Mouse (Mus musculus) kidney, embryonic 16.5 days (tissue): ENCODE measurements at regions not wholly inside any gene's neighbourhood (a gene's known extent, or its start where the extent isn't known, plus 50 kb on each side); places are given as distances from the start of the nearest gene placed in this dataset.

Experiments
- ATAC-seq: fragments of 200-750 bp; cut with Nextera tagmentation; 2 replicates; pipeline ENCODE4 v1.8.0; 2017; ENCODE audit warnings: moderate TSS enrichment; ENCODE audit not compliant: low FRiP score, low TSS enrichment
- H3K27ac ChIP-seq: fragments of 300-500 bp; sonication (generic); 2 replicates; pipeline ENCODE4 v1.5.1; 2014; ENCODE audit warnings: low read length
- H3K27me3 ChIP-seq: fragments of 300-500 bp; sonication (generic); 2 replicates; pipeline ENCODE4 v1.6.1; 2014; ENCODE audit warnings: low read length, control low read depth, mixed read lengths; ENCODE audit not compliant: insufficient read depth
- H3K36me3 ChIP-seq: fragments of 300-500 bp; sonication (generic); 2 replicates; pipeline ENCODE4 v1.6.1; 2014; ENCODE audit warnings: low read length, control low read depth, mixed read lengths; ENCODE audit not compliant: insufficient read depth
- H3K4me1 ChIP-seq: fragments of 300-500 bp; sonication (generic); 2 replicates; pipeline ENCODE4 v1.6.1; 2014; ENCODE audit warnings: low read length, control low read depth, mixed read lengths; ENCODE audit not compliant: insufficient read depth
- H3K4me2 ChIP-seq: fragments of 300-500 bp; sonication (generic); replicated peaks from 2 replicates; pipeline ENCODE4 v1.6.1; 2014; ENCODE audit warnings: low read depth, low read length
- H3K4me3 ChIP-seq: fragments of 300-500 bp; sonication (generic); 2 replicates; pipeline ENCODE4 v1.5.1; 2014; ENCODE audit warnings: mild to moderate bottlenecking, low read length
- H3K9ac ChIP-seq: fragments of 300-500 bp; sonication (generic); replicated peaks from 2 replicates; pipeline ENCODE4 v1.6.1; 2014; ENCODE audit warnings: low read length
- H3K9me3 ChIP-seq: fragments of 300-500 bp; sonication (generic); 2 replicates; pipeline ENCODE4 v1.6.1; 2016; ENCODE audit warnings: low read length, control low read depth
- WGBS: fragments of 180-500 bp; shearing (Covaris S2); extraction: QIAGEN DNeasy Blood & Tissue Kit; methylation state at CpG from one replicate; pipeline ENCODE4 v1.1.7; 2014; 5-methylcytosine and 5-hydroxymethylcytosine counted together

GRCm38 (mm10) chr3:149333607-149334006 lies 343.3 kb upstream of the Adgrl2 start:
- no peak for ATAC-seq
- H3K9me3 ChIP-seq = no peaks in the 10 kb centered on the region
- no peak overlapping the region for H3K4me2 ChIP-seq
- no peaks in the 10 kb centered on the region for H3K27me3 ChIP-seq
- H3K4me1 ChIP-seq = peaks cover 5% of the 10 kb centered on the region
- WGBS = 72% methylated on average over 5 of the region's 5 CpGs
- H3K9ac ChIP-seq = no peak overlapping the region
- no peak overlapping the region for H3K4me3 ChIP-seq
- H3K27ac ChIP-seq = no peak overlapping the region
- H3K36me3 ChIP-seq = no peaks in the 10 kb centered on the region

GRCm38 (mm10) chr3:149333131-149333530 lies 342.8 kb upstream of the Adgrl2 start:
- no peaks in the 10 kb centered on the region for H3K9me3 ChIP-seq
- 38% methylated on average over 10 of the region's 10 CpGs for WGBS
- H3K4me2 ChIP-seq = no peak overlapping the region
- ATAC-seq = no peak
- H3K4me3 ChIP-seq = no peak overlapping the region
- 0 out of 2 replicates have a peak overlapping the region, but pooled peaks have one; percentile 8 for H3K9ac ChIP-seq
- H3K36me3 ChIP-seq = no peaks in the 10 kb centered on the region
- peaks cover 5% of the 10 kb centered on the region for H3K4me1 ChIP-seq
- H3K27ac ChIP-seq = no peak overlapping the region
- H3K27me3 ChIP-seq = no peaks in the 10 kb centered on the region

GRCm38 (mm10) chr3:149332105-149332504 lies 341.8 kb upstream of the Adgrl2 start:
- no peak overlapping the region for H3K9ac ChIP-seq
- H3K36me3 ChIP-seq = no peaks in the 10 kb centered on the region
- no peak for ATAC-seq
- no peak overlapping the region for H3K4me2 ChIP-seq
- H3K27me3 ChIP-seq = no peaks in the 10 kb centered on the region
- H3K4me3 ChIP-seq = no peak overlapping the region
- H3K9me3 ChIP-seq = no peaks in the 10 kb centered on the region
- peaks cover 5% of the 10 kb centered on the region for H3K4me1 ChIP-seq
- WGBS = 42% methylated on average over 4 of the region's 4 CpGs
- no peak overlapping the region for H3K27ac ChIP-seq

- H3K4me2 ChIP-seq = no peak overlapping the region
- H3K9me3 ChIP-seq = no peaks in the 10 kb centered on the region
- H3K9ac ChIP-seq = no peak overlapping the region
- no peak overlapping the region for H3K4me3 ChIP-seq
- H3K4me1 ChIP-seq = peaks cover 5% of the 10 kb centered on the region
- 56% methylated on average over 7 of the region's 7 CpGs for WGBS
- H3K27ac ChIP-seq = no peak overlapping the region
- ATAC-seq = no peak
- H3K27me3 ChIP-seq = no peaks in the 10 kb centered on the region
- no peaks in the 10 kb centered on the region for H3K36me3 ChIP-seq
Measured at GRCm38 (mm10) chr3:149331251-149331960, 341.1 kb upstream of the Adgrl2 start.

- no peaks in the 10 kb centered on the region for H3K9me3 ChIP-seq
- WGBS = 63% methylated on average over 10 of the region's 10 CpGs
- ATAC-seq = peak; percentile 78
- H3K4me2 ChIP-seq = no peak overlapping the region
- no peak overlapping the region for H3K4me3 ChIP-seq
- no peak overlapping the region for H3K27ac ChIP-seq
- H3K4me1 ChIP-seq = peaks cover 5% of the 10 kb centered on the region
- no peak overlapping the region for H3K9ac ChIP-seq
- no peaks in the 10 kb centered on the region for H3K36me3 ChIP-seq
- H3K27me3 ChIP-seq = no peaks in the 10 kb centered on the region
Measured at GRCm38 (mm10) chr3:149330716-149331115, 340.4 kb upstream of the Adgrl2 start.

- no peaks in the 10 kb centered on the region for H3K9me3 ChIP-seq
- H3K27ac ChIP-seq = no peak overlapping the region
- no peak for ATAC-seq
- H3K4me3 ChIP-seq = no peak overlapping the region
- H3K4me1 ChIP-seq = peaks cover 5% of the 10 kb centered on the region
- WGBS = 87% methylated on average over 10 of the region's 10 CpGs
- H3K4me2 ChIP-seq = no peak overlapping the region
- H3K27me3 ChIP-seq = no peaks in the 10 kb centered on the region
- H3K36me3 ChIP-seq = no peaks in the 10 kb centered on the region
- no peak overlapping the region for H3K9ac ChIP-seq
Measured at GRCm38 (mm10) chr3:149330041-149330440, 339.7 kb upstream of the Adgrl2 start.

GRCm38 (mm10) chr3:149329615-149330014 lies 339.3 kb upstream of the Adgrl2 start:
- Histone ChIP-seq H3K9ac (no peak overlapping the region), H3K27me3 (no peaks in the 10 kb centered on the region), H3K4me3 (no peak overlapping the region), H3K4me1 (peaks cover 5% of the 10 kb centered on the region), H3K9me3 (no peaks in the 10 kb centered on the region), H3K4me2 (no peak overlapping the region), H3K27ac (no peak overlapping the region), H3K36me3 (no peaks in the 10 kb centered on the region)
- 76% methylated on average over 6 of the region's 6 CpGs for WGBS
- ATAC-seq = no peak

- no peak overlapping the region for H3K4me3 ChIP-seq
- H3K4me2 ChIP-seq = no peak overlapping the region
- peak; percentile 74; the same call in 1 of the 2 replicates for ATAC-seq
- no peaks in the 10 kb centered on the region for H3K36me3 ChIP-seq
- no peak overlapping the region for H3K9ac ChIP-seq
- no peaks in the 10 kb centered on the region for H3K9me3 ChIP-seq
- no peak overlapping the region for H3K27ac ChIP-seq
- WGBS = 32% methylated on average over 5 of the region's 5 CpGs
- no peaks in the 10 kb centered on the region; the same call in 1 of the 2 replicates for H3K4me1 ChIP-seq
- H3K27me3 ChIP-seq = no peaks in the 10 kb centered on the region
Measured at GRCm38 (mm10) chr3:149326664-149327063, 336.3 kb upstream of the Adgrl2 start.

GRCm38 (mm10) chr3:149324088-149324487 lies 333.7 kb upstream of the Adgrl2 start:
- H3K27ac ChIP-seq = no peak overlapping the region
- no peak overlapping the region for H3K9ac ChIP-seq
- no peaks in the 10 kb centered on the region for H3K9me3 ChIP-seq
- 76% methylated on average over 2 of the region's 2 CpGs for WGBS
- H3K4me2 ChIP-seq = no peak overlapping the region
- no peaks in the 10 kb centered on the region for H3K27me3 ChIP-seq
- H3K36me3 ChIP-seq = no peaks in the 10 kb centered on the region
- no peak overlapping the region for H3K4me3 ChIP-seq
- H3K4me1 ChIP-seq = no peaks in the 10 kb centered on the region
- ATAC-seq = no peak

- H3K9me3 ChIP-seq = no peaks in the 10 kb centered on the region
- no peaks in the 10 kb centered on the region for H3K27me3 ChIP-seq
- H3K9ac ChIP-seq = no peak overlapping the region
- WGBS = 45% methylated on average over 9 of the region's 9 CpGs
- no peaks in the 10 kb centered on the region for H3K36me3 ChIP-seq
- no peak overlapping the region for H3K4me2 ChIP-seq
- H3K4me1 ChIP-seq = no peaks in the 10 kb centered on the region
- no peak overlapping the region for H3K4me3 ChIP-seq
- ATAC-seq = no peak
- no peak overlapping the region for H3K27ac ChIP-seq
Measured at GRCm38 (mm10) chr3:149318728-149319127, 328.4 kb upstream of the Adgrl2 start.
